Mouse (Mus musculus) kidney, postnatal 0 days (tissue): ENCODE data around the gene Rbm44. TPM values are rescaled to one million over a fixed set of nuclear protein-coding genes. Genes with fewer than 3 reads are reported as not detected.

Experiments used
- ATAC-seq: fragments of 200-750 bp; cut with Nextera tagmentation; replicated peaks from 2 replicates; pipeline ENCODE4 v1.8.0; 2017; ENCODE audit warnings: low read depth, moderate number of reproducible peaks, moderate TSS enrichment, moderate library complexity; ENCODE audit not compliant: low FRiP score
- DNase-seq: peaks from one replicate; pipeline ENCODE4 v3.0.0-alpha.2; 2016; ENCODE audit warnings: low spot score
- H3K27ac ChIP-seq: fragments of 300-500 bp; sonication (generic); 2 replicates; pipeline ENCODE4 v1.5.1; 2014; ENCODE audit warnings: mild to moderate bottlenecking
- H3K27me3 ChIP-seq: fragments of 300-500 bp; sonication (generic); 2 replicates; pipeline ENCODE4 v1.6.1; 2014; ENCODE audit warnings: low read length, mixed read lengths; ENCODE audit not compliant: insufficient read depth
- H3K36me3 ChIP-seq: fragments of 300-500 bp; sonication (generic); 2 replicates; pipeline ENCODE4 v1.6.1; 2014; ENCODE audit warnings: low read length, mixed read lengths; ENCODE audit not compliant: insufficient read depth
- H3K4me1 ChIP-seq: fragments of 300-500 bp; sonication (generic); replicated peaks from 2 replicates; pipeline ENCODE4 v1.6.1; 2014; ENCODE audit warnings: antibody characterized with exemption, low read length, mixed read lengths; ENCODE audit not compliant: insufficient read depth
- H3K4me2 ChIP-seq: fragments of 300-500 bp; sonication (generic); 2 replicates; pipeline ENCODE4 v1.6.1; 2014; ENCODE audit warnings: mild to moderate bottlenecking, low read length, moderate library complexity, mixed read lengths
- H3K4me3 ChIP-seq: fragments of 300-500 bp; sonication (generic); replicated peaks from 2 replicates; pipeline ENCODE4 v1.5.1; 2014; ENCODE audit warnings: low read depth, low read length
- H3K9ac ChIP-seq: fragments of 300-500 bp; sonication (generic); 2 replicates; pipeline ENCODE4 v1.6.1; 2014; ENCODE audit warnings: low read depth, low read length
- H3K9me3 ChIP-seq: fragments of 300-500 bp; sonication (generic); replicated peaks from 2 replicates; pipeline ENCODE4 v1.6.1; 2016; ENCODE audit warnings: low read length, inconsistent platforms, mixed read lengths
- CTCF ChIP-seq: IDR thresholded peaks from 2 replicates; pipeline ENCODE4 v1.5.1; 2016; ENCODE audit warnings: antibody characterized with exemption, low read depth, mild to moderate bottlenecking, moderate library complexity
- WGBS: fragments of 180-500 bp; shearing (Covaris S2); extraction: QIAGEN DNeasy Blood & Tissue Kit; methylation state at CpG from one replicate; pipeline ENCODE4 v1.1.7; 2014; 5-methylcytosine and 5-hydroxymethylcytosine counted together
- polyA plus RNA-seq: library from polyadenylated mRNA; unstranded; fragments of >200 nt; fragmentation: Nextera tagmentation; extraction: Ambion mirVana; gene quantifications from 2 replicates; pipeline ENCODE4 v1.2.1, GENCODE M21; 2015

Gene Rbm44
- polyA plus RNA-seq, 1 experiment from 2014 or later = 0.20 TPM

DNA sequence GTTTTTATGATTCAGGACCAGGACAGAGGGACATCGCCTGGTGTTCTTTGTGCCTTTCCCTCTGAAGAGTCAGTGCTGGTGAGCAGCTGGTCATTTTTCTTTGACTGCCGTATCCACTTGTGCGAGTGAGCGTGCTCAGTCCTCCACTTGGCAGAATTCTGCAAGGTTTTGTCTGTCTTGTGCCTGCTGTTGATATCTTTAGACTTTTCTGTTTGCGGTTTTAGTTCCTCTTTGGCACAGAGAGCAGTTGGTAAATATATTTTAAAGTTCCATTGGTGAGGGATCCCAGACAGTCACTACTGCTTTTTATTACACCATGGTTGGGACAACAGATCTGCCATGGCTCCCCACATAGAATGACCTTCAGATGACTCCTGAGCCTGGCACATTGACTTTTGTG, 42.4 kb downstream of the Rbm44 start:
- TF ChIP-seq CTCF = no peak
- Histone ChIP-seq H3K27ac (no peak overlapping the region), H3K4me2 (no peak overlapping the region), H3K4me1 (no peaks in the 10 kb centered on the region), H3K9ac (no peak overlapping the region), H3K4me3 (no peak overlapping the region), H3K36me3 (no peaks in the 10 kb centered on the region), H3K9me3 (no peaks in the 10 kb centered on the region; the same call in 1 of the 2 replicates), H3K27me3 (no peaks in the 10 kb centered on the region)
- ATAC-seq (no peak), DNase-seq (no peak)
- 90% methylated on average over 5 of the region's 5 CpGs for WGBS

DNA sequence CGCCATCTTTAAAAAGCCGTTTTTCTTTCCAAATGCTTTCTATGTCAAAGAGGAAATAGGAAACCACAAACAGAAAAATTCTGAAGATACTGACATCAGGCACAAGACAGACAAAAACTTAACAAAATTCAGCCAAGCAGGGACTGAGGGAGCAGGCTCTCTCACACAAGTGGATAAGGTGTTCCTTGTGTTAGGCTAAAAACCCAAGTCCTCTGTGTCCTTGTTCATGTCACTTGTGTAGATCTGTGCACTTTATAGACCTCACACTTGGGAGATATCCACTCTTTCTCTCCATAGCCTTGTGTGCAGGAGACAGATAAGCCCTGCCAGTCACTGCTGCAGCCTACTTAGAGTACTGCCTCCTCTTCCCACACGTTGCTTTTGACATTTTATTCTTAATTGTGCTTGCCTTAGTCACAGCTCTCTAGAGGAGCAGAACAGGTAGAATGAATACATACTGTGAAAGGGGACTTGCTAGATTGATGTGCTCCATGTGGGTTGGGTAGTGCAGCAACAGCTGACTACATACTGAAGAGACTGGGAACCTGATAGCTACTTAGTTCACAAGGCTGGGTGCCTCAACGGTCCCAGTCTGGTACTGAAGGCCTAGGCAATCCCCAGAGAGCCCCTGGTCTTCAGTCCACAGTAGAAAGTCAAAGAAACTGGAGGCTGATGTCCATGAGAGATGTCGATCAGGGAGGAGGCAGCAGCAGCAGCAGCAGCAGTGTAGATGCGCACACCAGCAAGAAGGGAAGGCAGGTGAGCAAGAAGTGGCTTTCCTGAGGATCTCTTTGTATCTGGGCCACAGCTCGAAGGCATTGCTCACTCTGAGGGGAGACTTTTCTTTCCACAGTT, 43.1 kb downstream of the Rbm44 start:
- 0 out of 2 replicates have a peak, but pooled peaks cover under 1% of the 10 kb centered on the region for H3K27me3 ChIP-seq
- H3K9ac ChIP-seq = no peak overlapping the region
- DNase-seq = no peak
- H3K27ac ChIP-seq = no peak overlapping the region
- ATAC-seq = no peak
- TF ChIP-seq CTCF = no peak
- no peaks in the 10 kb centered on the region for H3K4me1 ChIP-seq
- H3K36me3 ChIP-seq = no peaks in the 10 kb centered on the region
- no peak overlapping the region for H3K4me2 ChIP-seq
- WGBS = 85% methylated on average over 7 of the region's 7 CpGs
- H3K4me3 ChIP-seq = no peak overlapping the region
- no peaks in the 10 kb centered on the region; the same call in 1 of the 2 replicates for H3K9me3 ChIP-seq

DNA sequence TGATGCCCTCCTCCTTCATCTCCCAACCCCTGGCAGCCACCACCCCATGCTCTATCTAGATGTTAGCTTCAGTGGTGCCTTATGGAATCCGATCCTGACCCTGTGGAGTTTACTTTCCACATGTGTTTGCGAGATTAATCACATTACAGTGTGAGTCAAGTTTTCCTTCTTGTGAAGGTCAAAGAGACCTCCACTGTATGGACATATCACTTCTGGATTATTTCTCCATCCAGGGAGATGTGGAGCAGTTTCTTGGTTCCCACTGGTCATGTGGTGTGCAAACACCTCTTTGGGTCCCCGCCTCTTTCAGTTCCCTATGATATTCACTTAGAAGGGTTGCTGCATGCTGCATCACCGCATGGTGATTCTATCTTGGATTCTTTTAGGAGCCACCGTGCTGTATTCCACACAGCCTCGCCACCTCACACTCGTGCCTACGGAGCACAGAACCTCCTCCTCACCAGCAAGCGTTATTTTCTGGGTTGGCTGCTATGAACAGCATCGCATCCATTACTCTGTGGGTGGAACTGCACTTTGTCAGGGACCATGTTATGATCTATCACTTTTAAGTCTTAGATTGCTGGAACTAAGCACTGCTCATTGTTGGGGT, 44.1 kb downstream of the Rbm44 start:
- Histone ChIP-seq H3K36me3 (no peaks in the 10 kb centered on the region), H3K27me3 (0 out of 2 replicates have a peak, but pooled peaks cover 3% of the 10 kb centered on the region), H3K4me2 (no peak overlapping the region), H3K4me1 (no peaks in the 10 kb centered on the region), H3K9me3 (no peaks in the 10 kb centered on the region; the same call in 1 of the 2 replicates), H3K27ac (no peak overlapping the region), H3K9ac (no peak overlapping the region), H3K4me3 (no peak overlapping the region)
- ATAC-seq (no peak), DNase-seq (no peak)
- WGBS = 81% methylated on average over 10 of the region's 10 CpGs
- no peak for TF ChIP-seq CTCF

DNA sequence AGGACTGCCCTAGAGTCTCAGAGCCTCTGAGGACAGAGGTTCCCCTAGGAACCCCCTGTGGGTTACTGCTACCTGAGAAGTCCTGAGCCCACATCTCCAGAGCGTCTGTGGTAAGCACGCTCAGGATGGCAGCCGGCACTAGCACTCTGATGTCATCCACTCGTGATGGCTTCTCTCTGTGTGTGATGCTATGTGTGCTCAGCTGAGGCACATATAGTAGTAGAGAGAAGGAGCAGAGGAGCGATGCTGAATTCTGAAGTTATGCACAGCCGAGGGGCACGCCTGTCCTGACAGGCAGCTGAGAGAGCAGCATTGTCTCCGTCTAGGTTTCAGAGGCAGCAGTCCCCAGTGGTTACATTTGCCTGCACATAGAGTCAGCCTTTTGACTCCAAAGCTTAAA, 47.3 kb downstream of the Rbm44 start:
- DNase-seq (no peak), ATAC-seq (no peak)
- Histone ChIP-seq H3K9me3 (no peaks in the 10 kb centered on the region), H3K27ac (no peak overlapping the region), H3K4me1 (no peaks in the 10 kb centered on the region), H3K4me2 (no peak overlapping the region), H3K36me3 (no peaks in the 10 kb centered on the region), H3K4me3 (no peak overlapping the region), H3K27me3 (0 out of 2 replicates have a peak, but pooled peaks cover 3% of the 10 kb centered on the region), H3K9ac (no peak overlapping the region)
- TF ChIP-seq CTCF = no peak
- 62% methylated on average over 8 of the region's 8 CpGs for WGBS

DNA sequence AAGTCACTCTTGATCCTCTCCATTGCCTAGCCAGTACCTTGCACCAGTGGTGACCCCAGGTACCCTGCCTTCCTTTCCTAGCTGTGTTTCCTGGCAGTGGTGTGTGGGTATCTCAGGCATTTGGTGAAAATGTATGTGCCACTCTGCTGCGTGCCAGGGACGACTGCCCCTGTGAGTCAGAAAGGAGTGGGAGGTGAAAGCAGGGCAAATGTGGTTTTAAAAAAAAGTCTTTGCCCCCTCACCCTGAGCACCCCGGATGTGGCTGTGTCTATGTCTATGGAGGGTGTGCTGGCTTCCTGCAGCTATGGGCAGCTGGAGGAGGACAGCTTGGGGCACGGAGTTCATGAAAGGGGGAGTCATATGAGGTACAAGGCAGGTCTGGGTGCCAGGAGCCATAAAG, 48.4 kb downstream of the Rbm44 start:
- no peak for TF ChIP-seq CTCF
- H3K4me1 ChIP-seq = no peaks in the 10 kb centered on the region
- H3K27me3 ChIP-seq = 0 out of 2 replicates have a peak, but pooled peaks cover 3% of the 10 kb centered on the region
- H3K4me2 ChIP-seq = no peak overlapping the region
- no peak overlapping the region for H3K9ac ChIP-seq
- no peak overlapping the region for H3K27ac ChIP-seq
- H3K9me3 ChIP-seq = no peaks in the 10 kb centered on the region
- H3K36me3 ChIP-seq = no peaks in the 10 kb centered on the region
- WGBS = 74% methylated on average over 4 of the region's 4 CpGs
- no peak for ATAC-seq
- DNase-seq = no peak
- H3K4me3 ChIP-seq = no peak overlapping the region

DNA sequence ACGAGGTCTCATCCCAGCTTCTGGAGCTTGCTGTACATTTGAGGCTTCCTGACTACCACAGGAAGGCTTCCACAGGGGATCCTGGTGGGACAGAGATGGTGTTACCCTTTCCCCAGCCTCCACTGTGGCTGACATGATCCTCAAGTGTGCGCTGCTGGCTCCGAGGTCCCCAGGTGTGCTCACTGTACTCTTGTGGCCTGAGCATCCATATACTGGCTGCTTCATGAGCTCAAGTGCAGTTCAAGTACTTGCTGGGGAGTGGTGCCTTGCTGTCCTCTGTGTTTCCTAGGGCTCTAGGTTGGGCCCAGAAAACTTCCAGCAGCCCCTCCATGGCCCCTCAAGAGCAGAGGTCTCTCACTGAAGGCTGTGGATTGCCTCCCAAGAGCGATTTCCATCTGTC, 48.8 kb downstream of the Rbm44 start:
- no peak overlapping the region for H3K27ac ChIP-seq
- no peak overlapping the region for H3K4me2 ChIP-seq
- H3K9ac ChIP-seq = no peak overlapping the region
- no peak for TF ChIP-seq CTCF
- H3K36me3 ChIP-seq = no peaks in the 10 kb centered on the region
- 0 out of 2 replicates have a peak, but pooled peaks cover 3% of the 10 kb centered on the region for H3K27me3 ChIP-seq
- WGBS = 81% methylated on average over 4 of the region's 4 CpGs
- H3K4me3 ChIP-seq = no peak overlapping the region
- ATAC-seq = no peak
- no peaks in the 10 kb centered on the region for H3K9me3 ChIP-seq
- H3K4me1 ChIP-seq = no peaks in the 10 kb centered on the region
- no peak for DNase-seq
